In genomic region chr13:99243831-99244230, GRCm38 (mm10) we compare ENCODE assay signal across 22 mouse cellular contexts.
"Had no signal": no experiment of that assay in that cellular context is flagged by ENCODE, and none has a peak within 500 bp of the region (broad histone marks: within the 10 kb centered on the region; RNA-seq: fewer than 3 reads in every experiment).

No protein-coding gene starts in this region.

- H3K4me3 ChIP-seq: heart, embryonic 12.5 days; hindbrain, embryonic 13.5 days; hindbrain, embryonic 15.5 days; kidney, embryonic 15.5 days; limb, embryonic 13.5 days; limb, embryonic 15.5 days had no signal

- H3K9me3 ChIP-seq: heart, embryonic 12.5 days; hindbrain, embryonic 13.5 days; hindbrain, embryonic 15.5 days; kidney, embryonic 15.5 days; limb, embryonic 13.5 days; limb, embryonic 15.5 days had no signal

- DNase-seq: forebrain, postnatal 0 days; gastrocnemius, postnatal 14 days; gastrocnemius, postnatal 36 days; heart, adult 18-20 months; heart, postnatal 10 days; heart, postnatal 36 days; kidney, adult 11 months; kidney, adult 2 months; kidney, adult 9 months; kidney, postnatal 14 days; layer of hippocampus, adult 9-11 months; layer of hippocampus, postnatal 36 days; left cerebral cortex, postnatal 4 days had no signal

- H3K27me3 ChIP-seq: heart, embryonic 12.5 days; hindbrain, embryonic 13.5 days; hindbrain, embryonic 15.5 days; kidney, embryonic 15.5 days; limb, embryonic 15.5 days had no signal

- H3K36me3 ChIP-seq: heart, embryonic 12.5 days; hindbrain, embryonic 13.5 days; hindbrain, embryonic 15.5 days; kidney, embryonic 15.5 days; limb, embryonic 13.5 days; limb, embryonic 15.5 days had no signal

- ATAC-seq: forebrain, postnatal 0 days; hindbrain, postnatal 0 days; intestine, embryonic 16.5 days had no signal

- H3K27ac ChIP-seq: hindbrain, embryonic 13.5 days; hindbrain, embryonic 15.5 days; hindbrain, postnatal 0 days; kidney, embryonic 15.5 days; kidney, postnatal 0 days; limb, embryonic 13.5 days; limb, embryonic 15.5 days had no signal
